Mouse (Mus musculus) adrenal gland, postnatal 14 days (tissue): ENCODE results near the gene Sft2d1. TPM values are rescaled to one million over a fixed set of nuclear protein-coding genes. Genes with fewer than 3 reads are reported as not detected.
A peak's percentile ranks its signal among the peaks of the same experiment; 100 is the strongest.

ENCODE experiments used
- DNase-seq: peaks from one replicate; pipeline ENCODE4 v3.0.0; 2021; ENCODE audit warnings: mixed read lengths
- long read RNA-seq, 2 experiments: library from polyadenylated mRNA; stranded (forward); transcript quantifications; one replicate each; pipeline ENCODE4 v2.0.0; 2021
- total RNA-seq: library from RNA; stranded (reverse); gene quantifications from 2 replicates; pipeline ENCODE4 v1.2.3, GENCODE M21; 2021

The Sft2d1 gene
- total RNA-seq, result 37.7 and 40.5 TPM in 2 replicates
- long read RNA-seq, experiment 1, transcript Sft2d1-209 (8 exons, 1,049 nt), result major isoform, 74 of 80 reads
- long read RNA-seq, experiment 1, partial matches to known transcripts, result 1 of 80 reads
- long read RNA-seq, experiment 1, other reads (novel, unspliced or antisense), result 2 of 80 reads
- long read RNA-seq, experiment 2, transcript Sft2d1-209 (8 exons, 1,049 nt), result major isoform, 57 of 61 reads
- long read RNA-seq, experiment 2, partial matches to known transcripts, result 2 of 61 reads
- long read RNA-seq, experiment 2, other reads (novel, unspliced or antisense), result 1 of 61 reads

- peak; percentile 98 for DNase-seq
Measured at GRCm38 (mm10) chr17:8310838-8311614, at the start of gene Sft2d1. Sft2d1 (plus strand) TSS chr17:8311102.

DNA sequence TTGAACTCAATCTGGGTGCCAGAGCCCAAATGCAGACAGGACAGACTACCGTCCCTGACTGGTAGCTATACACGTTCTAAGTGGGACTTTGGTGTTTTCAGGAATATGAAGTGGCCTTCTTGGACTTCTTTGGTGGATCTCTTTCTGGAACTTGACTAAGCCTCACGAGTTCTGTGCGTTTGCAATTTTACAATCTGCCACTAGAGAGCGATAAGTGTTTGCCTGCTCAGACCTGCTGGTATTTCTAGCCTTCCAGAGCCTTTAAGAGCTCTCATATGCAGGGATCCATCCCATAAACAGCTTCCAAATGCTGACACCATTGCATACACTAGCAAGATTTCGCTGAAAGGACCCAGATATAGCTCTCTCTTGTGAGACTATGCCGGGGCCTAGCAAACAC lies 46.3 kb upstream of the Sft2d1 start:
- DNase-seq, result peak; percentile 62

DNA sequence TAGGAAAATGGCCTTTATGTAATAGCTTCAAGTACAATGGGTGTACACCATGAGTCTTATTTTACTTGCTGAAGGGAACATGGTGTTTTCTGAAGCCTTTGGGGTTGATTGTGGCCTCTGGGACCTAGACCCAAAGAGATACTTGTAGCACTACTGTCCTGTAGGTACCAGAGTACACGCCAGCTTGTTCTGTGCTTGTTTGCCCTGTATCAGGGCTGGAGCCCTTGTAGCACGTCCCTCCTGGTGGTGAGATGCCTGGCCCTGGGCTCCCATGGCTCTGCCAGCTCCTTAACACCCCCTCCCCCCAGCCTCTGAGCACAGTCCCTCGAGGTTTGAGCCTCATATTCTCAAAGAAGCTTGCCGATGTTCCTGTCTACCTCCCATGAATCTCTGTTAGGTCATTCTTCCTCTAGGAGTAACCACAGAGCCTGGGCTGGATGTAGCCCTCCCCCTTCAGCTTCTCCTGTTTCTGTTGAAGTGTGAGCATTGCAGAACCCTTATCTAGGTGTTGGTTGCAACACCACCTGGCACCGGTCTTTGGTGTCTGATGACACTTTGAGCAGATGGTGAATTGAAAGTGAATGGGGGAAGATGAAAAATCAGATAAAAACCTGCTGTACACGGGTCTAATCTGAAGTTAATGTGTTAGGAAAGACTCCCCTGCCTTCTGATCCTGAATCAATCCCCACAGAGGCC lies 38.7 kb upstream of the Sft2d1 start:
- DNase-seq, result peak; percentile 32

- no peak for DNase-seq
Measured at GRCm38 (mm10) chr17:8272951-8273350, 38.0 kb upstream of the Sft2d1 start.

GRCm38 (mm10) chr17:8276071-8276470 lies 34.8 kb upstream of the Sft2d1 start:
- DNase-seq, result no peak

GRCm38 (mm10) chr17:8276680-8277079 lies 34.2 kb upstream of the Sft2d1 start:
- DNase-seq, result no peak

GRCm38 (mm10) chr17:8277266-8277665 lies 33.6 kb upstream of the Sft2d1 start:
- DNase-seq, result no peak

GRCm38 (mm10) chr17:8278356-8278755 lies 32.5 kb upstream of the Sft2d1 start:
- no peak for DNase-seq

DNA sequence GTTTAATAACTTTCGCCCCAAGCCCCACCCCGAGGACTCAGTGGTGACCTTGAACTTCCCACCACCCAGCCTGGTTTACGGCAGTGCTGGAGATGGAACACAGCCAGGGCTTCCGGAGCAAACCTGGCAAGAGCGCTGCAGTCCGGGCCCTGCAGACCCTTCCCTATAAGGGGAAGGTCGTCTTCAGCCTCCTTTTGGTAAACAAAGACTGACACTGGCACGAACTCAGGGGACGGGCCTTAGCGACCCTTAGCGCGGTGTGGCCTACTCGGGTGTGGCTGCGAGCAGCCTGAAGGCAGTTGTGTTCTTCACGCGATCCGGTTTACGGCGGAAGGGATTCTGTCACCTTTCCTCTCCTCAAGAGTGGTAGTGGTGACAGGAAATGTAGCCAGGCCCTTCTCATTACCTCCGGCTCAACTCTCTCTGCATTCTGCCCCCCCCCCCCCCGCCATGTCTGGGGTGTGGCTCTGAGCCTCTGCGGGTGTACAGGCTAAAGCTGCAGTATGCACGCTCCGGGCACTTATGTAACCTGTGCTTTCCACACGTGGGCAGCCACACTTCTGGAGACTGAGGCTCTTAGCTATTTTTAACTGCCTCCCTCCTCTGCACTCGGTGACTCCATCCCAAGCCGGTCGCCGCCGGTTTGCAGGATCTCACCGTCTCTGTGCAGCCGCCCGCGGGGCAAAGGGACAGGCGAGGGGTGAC lies 27.9 kb upstream of the Sft2d1 start, which contains the start of gene Mpc1:
Gene Mpc1, plus strand, starts transcription at position 84 of the 705 bp plus-strand sequence.
- DNase-seq, result peak; percentile 88

- DNase-seq, result peak; percentile 98
Measured at GRCm38 (mm10) chr17:8283526-8284253, 27.2 kb upstream of the Sft2d1 start.

GRCm38 (mm10) chr17:8284254-8284661 lies 26.6 kb upstream of the Sft2d1 start:
- DNase-seq, result peak; percentile 80

GRCm38 (mm10) chr17:8285056-8285455 lies 25.8 kb upstream of the Sft2d1 start:
- peak; percentile 27 for DNase-seq

DNA sequence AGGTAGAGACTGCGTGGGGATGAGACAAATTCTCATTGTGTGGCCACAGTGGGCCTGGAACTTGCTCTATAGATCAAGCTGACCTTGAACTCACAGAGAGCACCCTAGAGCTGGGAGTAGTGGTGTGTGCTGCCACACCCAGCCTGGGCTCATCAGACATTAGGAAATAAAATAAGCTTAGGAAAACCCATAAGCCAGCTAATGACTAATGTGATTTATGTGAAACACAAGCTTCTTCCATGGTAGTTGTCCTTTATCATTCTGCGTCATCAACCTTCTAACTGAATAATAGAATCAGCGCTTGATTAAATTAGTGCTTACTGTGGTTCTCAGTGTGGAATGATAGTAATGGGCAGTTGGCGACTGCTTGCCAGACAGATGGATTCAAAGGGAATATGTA lies 23.9 kb upstream of the Sft2d1 start:
- no peak for DNase-seq

DNA sequence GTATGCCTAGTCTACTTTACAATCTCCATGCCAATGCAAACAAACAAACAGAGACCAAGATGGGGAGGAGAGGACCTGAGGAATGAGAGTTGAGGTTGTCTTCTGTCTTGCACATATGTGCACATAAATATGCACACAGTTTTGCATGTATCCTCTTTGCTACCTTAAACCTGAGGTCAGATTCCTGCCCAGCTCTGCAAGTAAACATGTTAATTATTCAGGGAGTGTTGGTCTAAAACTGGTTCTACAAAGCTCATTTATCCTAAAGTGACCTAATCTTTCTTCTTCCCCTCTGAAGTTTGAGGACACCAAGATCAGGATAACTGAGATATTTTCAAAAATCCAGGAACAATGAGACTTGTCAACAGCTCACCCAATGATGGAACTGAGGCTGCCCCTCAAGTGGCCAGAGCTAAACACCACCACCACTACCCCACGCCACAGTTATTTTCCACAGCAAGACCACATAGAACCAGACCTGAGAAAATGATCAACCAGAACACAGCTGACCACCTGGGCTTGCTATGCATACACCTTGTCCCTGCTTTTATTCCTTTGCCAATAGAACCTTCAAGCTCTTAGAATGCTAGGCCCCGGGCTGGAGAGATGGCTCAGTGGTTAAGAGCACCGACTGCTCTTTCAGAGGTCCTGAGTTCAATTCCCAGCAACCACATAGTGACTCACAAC lies 20.8 kb upstream of the Sft2d1 start:
- no peak for DNase-seq

GRCm38 (mm10) chr17:8290736-8291135 lies 20.2 kb upstream of the Sft2d1 start:
- DNase-seq, result peak; percentile 50

DNA sequence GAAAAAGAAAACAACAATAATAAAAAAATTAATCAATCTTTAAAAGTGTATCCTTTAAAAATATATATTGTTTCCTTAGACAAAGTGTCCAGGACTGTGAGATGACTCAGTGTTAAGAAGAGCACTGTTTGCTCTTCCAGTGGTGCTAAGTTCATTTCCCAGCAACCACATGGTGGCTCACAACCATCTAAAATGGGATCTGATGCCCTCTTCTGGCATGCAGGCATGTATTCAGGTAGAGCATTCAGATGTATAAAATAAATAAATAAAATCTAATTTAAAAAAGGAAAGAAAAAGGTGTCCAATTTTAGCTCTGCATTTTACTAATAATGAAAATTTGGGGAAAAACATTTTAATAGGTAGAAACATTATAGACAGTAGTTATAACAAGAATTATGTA lies 15.1 kb upstream of the Sft2d1 start:
- DNase-seq, result no peak

DNA sequence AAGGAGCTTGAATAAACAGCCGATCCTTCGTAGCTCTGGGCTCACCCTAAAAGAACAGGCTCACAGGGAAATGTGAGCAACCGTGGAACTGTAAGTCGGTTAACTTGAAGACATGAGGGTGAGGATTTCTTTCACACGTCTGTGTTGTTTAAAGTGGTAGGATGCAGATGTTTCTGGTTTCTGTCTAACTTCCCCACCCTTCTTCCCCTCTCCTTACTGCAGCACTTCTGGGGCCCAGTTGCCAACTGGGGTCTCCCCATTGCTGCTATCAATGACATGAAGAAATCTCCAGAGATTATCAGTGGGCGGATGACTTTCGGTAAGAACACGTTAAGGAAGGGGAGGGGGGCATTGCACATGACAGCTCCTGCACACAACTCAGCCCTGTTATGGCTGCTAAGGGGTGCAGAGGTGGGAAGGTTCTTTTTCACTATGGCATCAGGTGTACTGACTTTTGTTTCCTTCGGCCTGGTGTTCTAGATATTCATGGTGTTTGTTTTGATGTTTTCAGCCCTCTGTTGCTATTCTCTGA lies 14.5 kb upstream of the Sft2d1 start:
- no peak for DNase-seq

DNA sequence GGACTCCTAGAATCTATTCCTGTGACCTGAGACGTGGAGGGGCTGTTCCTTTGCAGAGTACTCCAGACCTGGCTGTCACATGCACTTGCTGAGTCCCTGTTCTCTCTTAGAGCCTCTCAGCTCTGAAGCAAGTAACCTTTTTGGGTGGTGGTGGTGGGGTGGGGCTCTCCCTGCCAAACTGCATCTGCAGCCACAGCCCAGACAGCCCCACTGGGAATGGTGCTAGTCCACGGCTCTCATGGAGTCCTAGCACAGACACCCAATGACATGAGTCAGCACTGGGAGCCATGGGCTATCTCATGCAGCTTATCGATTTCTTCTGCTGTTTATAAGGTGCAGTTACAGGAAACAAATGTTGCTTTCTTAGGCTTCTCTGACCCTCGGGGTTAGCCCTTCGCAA lies 13.2 kb upstream of the Sft2d1 start:
- DNase-seq, result peak; percentile 52

DNA sequence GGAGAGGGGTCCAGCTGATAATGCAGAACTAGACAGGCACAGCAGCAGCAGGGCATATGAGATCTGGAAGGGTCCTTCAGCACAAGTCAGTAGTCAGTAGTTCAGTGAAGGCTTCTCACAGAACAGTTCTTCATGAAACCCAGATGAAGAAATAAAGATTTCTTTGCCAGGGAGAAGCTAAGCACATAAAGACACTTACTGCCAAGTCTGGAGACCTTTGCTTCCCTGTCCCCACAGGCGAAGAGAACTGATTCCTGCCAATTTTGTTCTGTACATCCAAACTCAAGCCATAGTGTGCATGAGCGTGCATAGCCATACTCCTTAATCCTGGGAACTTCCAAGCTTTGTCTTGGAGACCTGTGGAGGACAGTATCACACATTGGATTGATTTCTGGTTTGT lies 12.6 kb upstream of the Sft2d1 start:
- no peak for DNase-seq

GRCm38 (mm10) chr17:8299524-8299923 lies 11.4 kb upstream of the Sft2d1 start:
- DNase-seq, result peak; percentile 66

DNA sequence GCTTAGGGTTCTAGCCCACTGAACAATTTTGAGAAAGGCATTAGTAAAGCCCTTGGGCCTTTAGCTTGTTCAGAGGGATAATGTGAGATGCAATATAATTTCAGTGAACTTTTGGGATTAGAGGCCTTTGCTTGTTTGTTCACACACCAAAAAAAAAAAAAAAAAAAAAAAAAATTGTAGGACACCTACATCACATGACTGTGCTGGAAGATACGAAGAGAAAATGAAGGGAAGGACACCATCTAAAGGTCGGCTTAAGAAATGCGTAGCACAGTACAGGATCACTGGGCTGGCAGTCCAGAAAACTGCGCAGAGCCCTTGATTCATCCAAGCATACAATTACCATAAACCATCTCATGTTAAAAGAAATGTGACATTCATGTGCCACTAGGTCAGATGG lies 9.4 kb upstream of the Sft2d1 start:
- DNase-seq, result no peak
